Mouse (Mus musculus) E14TG2a.4 (cell line): Measurements from ENCODE around the gene Gm44805.

ENCODE experiments used
- CTCF ChIP-seq: conservative IDR thresholded peaks from 2 replicates; pipeline ENCODE4 v1.5.1; 2014; ENCODE audit warnings: low read length
- POU5F1 ChIP-seq: IDR thresholded peaks from 2 replicates; pipeline ENCODE4 v1.6.1; 2014; ENCODE audit warnings: low read length, borderline replicate concordance

DNA sequence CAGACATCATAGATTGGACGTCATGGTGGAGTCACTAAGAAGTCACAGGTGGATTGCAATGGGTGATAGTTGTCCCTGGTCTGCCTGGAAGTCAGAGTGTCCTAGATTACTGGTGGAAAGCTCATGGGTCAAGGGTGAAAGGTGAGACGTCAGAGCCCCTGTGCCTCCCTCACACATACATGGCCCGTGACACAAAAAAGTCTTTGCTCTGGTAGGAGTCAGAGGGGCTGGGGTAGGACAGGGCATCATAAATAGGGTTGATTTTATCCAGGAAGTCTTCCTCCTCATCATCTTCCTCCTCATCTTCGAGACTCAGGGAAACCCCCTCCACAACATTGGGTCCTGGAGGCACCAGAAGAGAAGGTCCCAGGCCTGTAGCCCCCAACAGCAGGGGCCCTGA, 36.1 kb upstream of the Gm44805 start:
- TF ChIP-seq POU5F1 = no peak
- no peak for TF ChIP-seq CTCF
